Mouse (Mus musculus) embryonic facial prominence, embryonic 12.5 days (tissue): Measurements from ENCODE around the gene Celf1. TPM values are rescaled to one million over a fixed set of nuclear protein-coding genes. Genes with fewer than 3 reads are reported as not detected.
"Not testable (repeated sequence)": the region's sequence is repeated elsewhere in the genome, so short reads cannot be mapped to it uniquely, and the experiment has no call there.

Source experiments
- ATAC-seq: fragments of 200-750 bp; cut with Nextera tagmentation; 2 replicates; pipeline ENCODE4 v1.8.0; 2017; ENCODE audit not compliant: insufficient number of reproducible peaks, insufficient read depth, low FRiP score, low TSS enrichment
- H3K27ac ChIP-seq: fragments of 300-500 bp; sonication (generic); 2 replicates; pipeline ENCODE4 v1.5.1; 2016; ENCODE audit warnings: mild to moderate bottlenecking
- H3K27me3 ChIP-seq: fragments of 300-500 bp; sonication (generic); 2 replicates; pipeline ENCODE4 v1.6.1; 2016; ENCODE audit warnings: mild to moderate bottlenecking, moderate library complexity
- H3K36me3 ChIP-seq: fragments of 300-500 bp; sonication (generic); 2 replicates; pipeline ENCODE4 v1.6.1; 2016; ENCODE audit warnings: mild to moderate bottlenecking
- H3K4me1 ChIP-seq: fragments of 300-500 bp; sonication (generic); 2 replicates; pipeline ENCODE4 v1.6.1; 2016
- H3K4me2 ChIP-seq: fragments of 300-500 bp; sonication (generic); replicated peaks from 2 replicates; pipeline ENCODE4 v1.6.1; 2016; ENCODE audit warnings: mild to moderate bottlenecking, moderate library complexity
- H3K4me3 ChIP-seq: fragments of 300-500 bp; sonication (generic); 2 replicates; pipeline ENCODE4 v1.5.1; 2016; ENCODE audit warnings: mild to moderate bottlenecking
- H3K9ac ChIP-seq: fragments of 300-500 bp; sonication (generic); 2 replicates; pipeline ENCODE4 v1.6.1; 2016; ENCODE audit warnings: mild to moderate bottlenecking, moderate library complexity
- H3K9me3 ChIP-seq: fragments of 300-500 bp; sonication (generic); 2 replicates; pipeline ENCODE4 v1.6.1; 2016; ENCODE audit warnings: mild to moderate bottlenecking, moderate library complexity
- WGBS: fragments of 180-500 bp; shearing (Covaris S2); methylation state at CpG from one replicate; pipeline ENCODE4 v1.1.7; 2016; 5-methylcytosine and 5-hydroxymethylcytosine counted together
- polyA plus RNA-seq: library from polyadenylated mRNA; unstranded; fragments of >200 nt; fragmentation: Nextera tagmentation; extraction: Ambion mirVana; gene quantifications from 2 replicates; pipeline ENCODE4 v1.2.1, GENCODE M21; 2016

The Celf1 gene
- polyA plus RNA-seq, 1 experiment from 2014 or later: 116 TPM

- Histone ChIP-seq H3K4me2 (no peak overlapping the region), H3K4me1 (no peaks in the 10 kb centered on the region), H3K9ac (no peak overlapping the region), H3K27ac (no peak overlapping the region), H3K36me3 (0 out of 2 replicates have a peak, but pooled peaks cover 4% of the 10 kb centered on the region), H3K27me3 (no peaks in the 10 kb centered on the region), H3K4me3 (no peak overlapping the region), H3K9me3 (no peaks in the 10 kb centered on the region)
- 85% methylated on average over 2 of the region's 2 CpGs for WGBS
- no peak for ATAC-seq
These were observed 36.4 kb downstream of the Celf1 start for GRCm38 (mm10) chr2:90976590-90976989.

DNA sequence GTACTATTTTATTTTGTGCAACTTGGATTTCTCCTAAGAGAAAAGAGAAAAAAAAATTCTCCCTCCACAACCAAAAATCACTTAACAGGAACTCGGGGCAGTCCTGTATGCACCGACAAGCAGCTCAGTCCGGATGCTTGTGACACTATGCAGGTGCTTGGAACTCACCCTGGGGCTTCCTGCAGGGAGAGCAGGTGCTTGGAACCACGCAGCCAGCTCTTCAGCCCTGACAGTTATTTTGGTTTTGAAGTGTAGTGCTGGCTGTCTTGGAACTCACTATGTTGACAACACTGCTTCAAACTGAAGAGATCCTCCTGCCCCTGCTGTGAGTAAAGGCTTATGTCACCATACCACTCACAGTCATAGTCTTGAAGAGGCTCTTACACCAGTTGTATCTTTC lies 37.1 kb downstream of the Celf1 start:
- no peak for ATAC-seq
- 87% methylated on average over 4 of the region's 4 CpGs for WGBS
- no peaks in the 10 kb centered on the region for H3K4me1 ChIP-seq

DNA sequence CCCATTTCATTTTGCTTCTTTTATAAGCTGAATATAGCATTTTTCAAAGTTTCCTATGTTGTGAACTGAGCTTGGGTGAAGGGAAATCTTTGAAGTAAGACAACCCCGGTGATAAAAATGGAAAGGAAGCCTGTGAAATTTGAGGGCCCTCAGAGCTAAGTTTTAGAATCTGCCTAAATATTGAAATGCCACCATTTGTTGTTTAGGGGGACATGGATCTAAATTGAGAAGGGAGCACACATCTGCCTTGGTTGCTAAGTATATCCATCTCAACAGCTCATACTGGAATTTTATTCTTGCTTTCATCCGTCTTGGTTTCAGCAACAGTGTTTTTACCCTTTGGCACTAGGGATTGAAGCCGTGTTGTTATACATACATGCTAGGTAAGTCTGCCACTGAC lies 45.9 kb downstream of the Celf1 start:
- Histone ChIP-seq H3K36me3 (no peaks in the 10 kb centered on the region), H3K4me2 (no peak overlapping the region), H3K27me3 (no peaks in the 10 kb centered on the region), H3K9ac (no peak overlapping the region), H3K27ac (no peak overlapping the region), H3K4me1 (no peaks in the 10 kb centered on the region), H3K4me3 (no peak overlapping the region), H3K9me3 (no peaks in the 10 kb centered on the region)
- ATAC-seq: no peak
- 90% methylated on average over 3 of the region's 3 CpGs for WGBS

More for the DNA sequence above, 37.1 kb downstream of the Celf1 start:
- Histone ChIP-seq H3K27ac (no peak overlapping the region), H3K4me2 (no peak overlapping the region), H3K27me3 (no peaks in the 10 kb centered on the region), H3K36me3 (0 out of 2 replicates have a peak, but pooled peaks cover 4% of the 10 kb centered on the region), H3K4me3 (no peak overlapping the region), H3K9me3 (no peaks in the 10 kb centered on the region), H3K9ac (no peak overlapping the region)

DNA sequence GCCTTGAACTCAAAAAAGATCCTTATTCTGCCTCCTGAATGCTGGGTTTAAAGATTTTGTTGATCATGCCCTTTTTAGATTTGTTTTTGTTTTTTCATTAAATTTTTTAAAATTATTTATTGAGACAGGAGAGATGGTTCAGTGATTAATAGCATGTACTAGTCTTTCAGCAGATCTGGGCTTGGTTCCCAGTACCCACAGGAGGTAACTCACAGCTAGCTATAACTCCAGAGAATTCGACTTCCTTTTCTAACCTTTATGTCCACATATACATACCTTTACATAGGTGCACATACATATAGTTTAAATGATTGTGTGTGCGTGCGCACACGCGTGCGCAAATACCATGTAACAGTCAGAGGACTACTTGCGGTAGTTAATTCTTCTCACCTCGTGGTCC lies 68.4 kb downstream of the Celf1 start:
- H3K9me3 ChIP-seq: no peaks in the 10 kb centered on the region
- no peak overlapping the region for H3K27ac ChIP-seq
- no peaks in the 10 kb centered on the region for H3K4me1 ChIP-seq
- no peaks in the 10 kb centered on the region for H3K27me3 ChIP-seq
- no peak overlapping the region for H3K9ac ChIP-seq
- H3K36me3 ChIP-seq: peaks cover 82% of the 10 kb centered on the region
- H3K4me2 ChIP-seq: no peak overlapping the region
- no peak for ATAC-seq
- WGBS: 98% methylated on average over 8 of the region's 8 CpGs
- H3K4me3 ChIP-seq: no peak overlapping the region

DNA sequence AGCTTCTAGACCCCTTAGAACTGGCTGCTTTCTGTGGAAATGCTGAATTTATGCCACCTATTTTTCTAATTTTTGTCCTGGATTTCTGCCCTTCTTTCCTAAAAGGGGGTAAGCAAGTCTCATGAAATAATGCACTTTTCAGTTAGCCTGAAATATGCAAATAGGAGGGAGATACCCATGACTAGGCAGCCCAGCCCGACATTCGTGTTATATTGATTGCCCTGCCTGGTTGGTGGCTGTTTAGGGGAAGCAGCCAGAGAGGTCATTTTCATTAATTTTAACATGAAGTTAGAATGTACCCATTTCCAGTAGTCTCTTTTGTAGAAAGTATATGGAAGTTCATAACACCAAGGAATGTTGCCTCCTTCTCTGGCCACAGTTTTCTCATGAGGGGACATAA lies 73.7 kb downstream of the Celf1 start:
- Histone ChIP-seq H3K36me3 (peaks cover 74% of the 10 kb centered on the region), H3K9ac (no peak overlapping the region), H3K4me2 (no peak overlapping the region), H3K27ac (no peak overlapping the region), H3K4me1 (no peaks in the 10 kb centered on the region), H3K9me3 (no peaks in the 10 kb centered on the region), H3K4me3 (no peak overlapping the region), H3K27me3 (no peaks in the 10 kb centered on the region)
- no peak for ATAC-seq
- 97% methylated on average over 2 of the region's 2 CpGs for WGBS

DNA sequence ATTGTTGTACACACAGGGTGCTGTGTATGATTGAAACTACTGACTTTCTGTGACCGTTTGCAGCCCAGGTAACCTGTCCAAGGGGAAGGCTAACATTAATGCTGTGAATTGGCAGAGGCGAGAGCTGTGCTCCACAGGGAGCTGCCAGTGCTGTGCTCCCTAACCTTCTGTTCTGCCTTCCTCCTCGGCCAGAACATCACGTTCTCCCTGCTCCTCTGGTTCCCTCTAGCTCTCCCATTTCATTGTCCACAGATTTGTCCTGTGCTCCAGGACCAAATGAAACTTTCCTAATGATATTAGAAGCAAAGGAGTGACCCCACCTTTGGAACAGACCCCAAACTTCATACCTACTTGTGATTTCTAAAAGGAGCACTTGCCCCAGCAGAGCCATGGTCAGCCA lies 75.2 kb downstream of the Celf1 start:
- Histone ChIP-seq H3K4me1 (no peaks in the 10 kb centered on the region), H3K4me2 (no peak overlapping the region), H3K36me3 (peaks cover 72% of the 10 kb centered on the region), H3K27me3 (no peaks in the 10 kb centered on the region), H3K4me3 (no peak overlapping the region), H3K9me3 (no peaks in the 10 kb centered on the region), H3K27ac (no peak overlapping the region), H3K9ac (no peak overlapping the region)
- no peak for ATAC-seq
- 82% methylated on average over 4 of the region's 4 CpGs for WGBS

- 86% methylated on average over 8 of the region's 8 CpGs for WGBS
- H3K4me3 ChIP-seq: no peak overlapping the region
- no peak for ATAC-seq
These were observed 78.0 kb downstream of the Celf1 start for GRCm38 (mm10) chr2:91018061-91018788.

DNA sequence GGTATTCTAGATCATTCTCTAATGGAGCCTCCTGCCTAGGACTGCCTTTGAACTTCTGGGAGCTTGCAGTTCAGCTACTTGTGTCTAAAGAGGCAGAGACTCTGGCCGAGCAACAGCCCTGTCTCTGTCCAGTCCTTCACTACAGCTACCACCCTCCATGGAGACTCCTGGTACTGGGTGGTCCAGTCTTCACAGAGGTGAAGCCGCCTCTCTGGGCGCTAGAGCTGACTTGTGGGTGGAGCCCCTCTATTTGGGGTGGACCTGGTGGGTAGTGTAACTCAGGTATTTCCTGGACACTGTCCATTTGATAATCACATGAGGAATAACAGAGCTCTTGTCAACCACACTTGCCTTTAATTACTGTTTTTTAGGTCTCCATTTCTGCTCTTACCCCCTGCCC lies 79.7 kb downstream of the Celf1 start:
- H3K4me2 ChIP-seq: no peak overlapping the region
- no peak overlapping the region for H3K9ac ChIP-seq
- peaks cover 39% of the 10 kb centered on the region for H3K36me3 ChIP-seq
- WGBS: 92% methylated on average over 3 of the region's 3 CpGs
- H3K4me1 ChIP-seq: no peaks in the 10 kb centered on the region
- H3K27me3 ChIP-seq: no peaks in the 10 kb centered on the region
- no peaks in the 10 kb centered on the region for H3K9me3 ChIP-seq
- no peak overlapping the region for H3K27ac ChIP-seq
- no peak overlapping the region for H3K4me3 ChIP-seq
- no peak for ATAC-seq

More at GRCm38 (mm10) chr2:91018061-91018788, 78.0 kb downstream of the Celf1 start:
- H3K27me3 ChIP-seq: no peaks in the 10 kb centered on the region
- no peak overlapping the region for H3K9ac ChIP-seq
- no peak overlapping the region for H3K27ac ChIP-seq
- H3K36me3 ChIP-seq: peaks cover 56% of the 10 kb centered on the region
- H3K9me3 ChIP-seq: no peaks in the 10 kb centered on the region
- H3K4me2 ChIP-seq: no peak overlapping the region
- no peaks in the 10 kb centered on the region for H3K4me1 ChIP-seq

DNA sequence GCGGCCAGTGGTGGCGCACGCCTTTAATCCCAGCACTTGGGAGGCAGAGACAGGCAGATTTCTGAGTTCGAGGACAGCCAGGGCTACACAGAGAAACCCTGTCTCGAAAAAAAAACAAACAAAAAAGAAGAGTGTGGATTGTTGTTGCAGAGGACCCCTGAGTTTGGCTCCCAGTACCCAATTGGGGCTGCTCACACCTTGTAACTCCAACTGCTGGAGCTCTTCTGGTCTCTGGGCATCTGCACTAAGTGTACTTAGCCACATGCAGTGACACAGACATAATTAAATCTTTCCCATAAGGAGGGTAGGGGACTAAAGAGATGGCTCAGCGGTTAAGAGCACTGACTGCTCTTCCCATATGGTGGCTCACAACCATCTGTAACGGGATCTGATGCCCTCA lies 82.1 kb downstream of the Celf1 start:
- not testable (repeated sequence) for H3K4me1 ChIP-seq, H3K9me3 ChIP-seq, ATAC-seq, H3K4me3 ChIP-seq, H3K9ac ChIP-seq, H3K27ac ChIP-seq, H3K4me2 ChIP-seq, H3K27me3 ChIP-seq
- 89% methylated on average over 7 of the region's 7 CpGs for WGBS
- H3K36me3 ChIP-seq: peaks cover 26% of the 10 kb centered on the region

DNA sequence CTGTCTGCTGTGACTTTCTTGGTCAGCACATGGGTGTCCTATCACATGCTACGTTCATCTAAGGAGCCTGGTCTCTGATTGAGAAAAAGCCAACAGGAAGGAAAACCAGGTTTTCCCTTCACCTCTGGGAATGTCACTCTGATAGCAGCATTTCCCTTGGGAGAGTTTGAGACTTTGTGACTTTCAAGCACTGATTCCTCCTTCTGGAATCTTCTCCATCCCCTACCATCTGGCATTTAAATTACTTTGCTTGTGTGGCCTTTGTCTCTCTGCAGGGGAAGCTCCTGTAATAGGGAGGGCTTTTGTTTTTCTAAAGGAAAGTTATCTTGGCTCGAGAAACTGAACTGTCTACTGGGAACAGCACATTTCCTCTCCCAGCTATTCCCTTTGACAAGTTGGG lies 82.9 kb downstream of the Celf1 start:
- Histone ChIP-seq H3K27me3 (no peaks in the 10 kb centered on the region), H3K27ac (no peak overlapping the region), H3K4me3 (no peak overlapping the region), H3K9me3 (no peaks in the 10 kb centered on the region), H3K9ac (no peak overlapping the region), H3K36me3 (peaks cover 20% of the 10 kb centered on the region), H3K4me1 (no peaks in the 10 kb centered on the region), H3K4me2 (no peak overlapping the region)
- WGBS: 56% methylated on average over 2 of the region's 2 CpGs
- no peak for ATAC-seq

- no peaks in the 10 kb centered on the region for H3K27me3 ChIP-seq
- WGBS: 94% methylated on average over 1 of the region's 1 CpGs
- ATAC-seq: no peak
These were observed 83.8 kb downstream of the Celf1 start for GRCm38 (mm10) chr2:91023956-91024355.

GRCm38 (mm10) chr2:91025081-91025516 lies 84.9 kb downstream of the Celf1 start:
- Histone ChIP-seq H3K27me3 (no peaks in the 10 kb centered on the region), H3K9ac (no peak overlapping the region), H3K9me3 (no peaks in the 10 kb centered on the region), H3K36me3 (peaks cover 8% of the 10 kb centered on the region), H3K4me2 (no peak overlapping the region), H3K4me3 (no peak overlapping the region), H3K4me1 (no peaks in the 10 kb centered on the region), H3K27ac (no peak overlapping the region)
- 82% methylated on average over 1 of the region's 1 CpGs for WGBS
- no peak for ATAC-seq

More at GRCm38 (mm10) chr2:91023956-91024355, 83.8 kb downstream of the Celf1 start:
- H3K4me1 ChIP-seq: no peaks in the 10 kb centered on the region
- no peak overlapping the region for H3K4me3 ChIP-seq
- H3K36me3 ChIP-seq: peaks cover 16% of the 10 kb centered on the region
- no peaks in the 10 kb centered on the region for H3K9me3 ChIP-seq
- no peak overlapping the region for H3K4me2 ChIP-seq
- H3K9ac ChIP-seq: no peak overlapping the region
- no peak overlapping the region for H3K27ac ChIP-seq
